Mouse (Mus musculus) myocyte (in vitro differentiated cells): ENCODE measurements around the gene Gm11213.

Experiments used
- CEBPB ChIP-seq: IDR thresholded peaks from 2 replicates; pipeline ENCODE4 v1.6.1; 2011; ENCODE audit warnings: mild to moderate bottlenecking, moderate library complexity; ENCODE audit not compliant: poor library complexity, insufficient read depth, severe bottlenecking
- E2F4 ChIP-seq: IDR thresholded peaks from one replicate; pipeline ENCODE4 v1.6.1; 2011; ENCODE audit warnings: mild to moderate bottlenecking, control low read depth, moderate library complexity; ENCODE audit not compliant: insufficient read depth
- MAX ChIP-seq: IDR thresholded peaks from one replicate; pipeline ENCODE4 v1.6.1; 2011; ENCODE audit warnings: low read depth, mild to moderate bottlenecking, control low read depth
- MYOD1 ChIP-seq, 3 experiments: IDR thresholded peaks; one replicate each; pipeline ENCODE4 v1.6.1; 2011; ENCODE audit warnings: control low read depth in 2 of 3, low read depth in 2 of 3, mild to moderate bottlenecking in 2 of 3, moderate library complexity in 1 of 3; ENCODE audit not compliant: insufficient read length in 2 of 3, control insufficient read depth in 1 of 3
- MYOG ChIP-seq, 3 experiments: IDR thresholded peaks; one replicate each; pipeline ENCODE4 v1.6.1; 2011; ENCODE audit warnings: control low read depth in 2 of 3, low read depth in 2 of 3, mild to moderate bottlenecking in 2 of 3; ENCODE audit not compliant: insufficient read length in 2 of 3, control insufficient read depth in 1 of 3, insufficient read depth in 1 of 3
- POLR2A ChIP-seq: IDR thresholded peaks from one replicate; pipeline ENCODE4 v1.6.1; 2011; ENCODE audit warnings: low read depth, mild to moderate bottlenecking, control low read depth, moderate library complexity; ENCODE audit not compliant: insufficient read length
- POLR2AphosphoS2 ChIP-seq: IDR thresholded peaks from one replicate; pipeline ENCODE4 v1.6.1; 2011; ENCODE audit warnings: low read depth, control low read depth; ENCODE audit not compliant: insufficient read length
- REST ChIP-seq: IDR thresholded peaks from one replicate; pipeline ENCODE4 v1.6.1; 2011; ENCODE audit warnings: mild to moderate bottlenecking, control low read depth, moderate library complexity; ENCODE audit not compliant: insufficient read depth, insufficient read length
- SRF ChIP-seq: IDR thresholded peaks from one replicate; pipeline ENCODE4 v1.6.1; 2011; ENCODE audit warnings: low read depth; ENCODE audit not compliant: control insufficient read depth, insufficient read length
- TCF12 ChIP-seq: IDR thresholded peaks from one replicate; pipeline ENCODE4 v1.6.1; 2011; ENCODE audit warnings: mild to moderate bottlenecking, control low read depth; ENCODE audit not compliant: poor library complexity, insufficient read depth, severe bottlenecking
- TCF3 ChIP-seq: IDR thresholded peaks from one replicate; pipeline ENCODE4 v1.6.1; 2011; ENCODE audit warnings: low read depth, control low read depth; ENCODE audit not compliant: insufficient read length
- USF1 ChIP-seq: IDR thresholded peaks from one replicate; pipeline ENCODE4 v1.6.1; 2011; ENCODE audit warnings: low read depth, mild to moderate bottlenecking, control low read depth, moderate library complexity

GRCm38 (mm10) chr4:63555111-63555510 lies 50.0 kb downstream of the Gm11213 start:
- TF ChIP-seq POLR2A (no peak), TCF12 (no peak), POLR2AphosphoS2 (peak; percentile 54), MYOD1 (IDR thresholded peaks at IDR 0.05; ENCODE audit: control insufficient read depth in 1 of 3, insufficient read length in 2 of 3, low read depth in 2 of 3) (no peak), E2F4 (no peak), TCF3 (no peak), MAX (no peak), USF1 (no peak), MYOG (IDR thresholded peaks at IDR 0.05; ENCODE audit: control insufficient read depth in 1 of 3, insufficient read depth in 1 of 3, insufficient read length in 2 of 3, low read depth in 2 of 3) (no peak), CEBPB (no peak), SRF (no peak), REST (no peak)
